Mouse (Mus musculus): ENCODE results near the gene Eaf2.

- no peak for TF ChIP-seq POLR2A (IDR thresholded peaks at IDR 0.05; ENCODE audit: extremely low read depth, insufficient read depth, low read length)
- TF ChIP-seq CTCF (IDR thresholded peaks at IDR 0.05; ENCODE audit: low read depth, low read length): no peak
Measured at GRCm38 (mm10) chr16:36827611-36828053, 47.2 kb downstream of the Eaf2 start.
